Mouse (Mus musculus): ENCODE data around the gene Zc3h14.

Gene Zc3h14

GRCm38 (mm10) chr12:98746746-98747379 is at the start of gene Zc3h14:
TSS of gene Zc3h14 (plus strand) at chr12:98746964.
- DNase-seq: peak; percentile 96

- no peak for DNase-seq
Observed at GRCm38 (mm10) chr12:98697202-98697601, 49.6 kb upstream of the Zc3h14 start.

GRCm38 (mm10) chr12:98701564-98701963 is 45.2 kb upstream of the Zc3h14 start:
- DNase-seq: no peak

- DNase-seq: no peak
Observed at GRCm38 (mm10) chr12:98703554-98703953, 43.2 kb upstream of the Zc3h14 start.

- no peak for DNase-seq
Observed at GRCm38 (mm10) chr12:98703961-98704360, 42.8 kb upstream of the Zc3h14 start.

- no peak for DNase-seq
Observed at GRCm38 (mm10) chr12:98712819-98713218, 33.9 kb upstream of the Zc3h14 start.

GRCm38 (mm10) chr12:98713621-98714103 is 33.1 kb upstream of the Zc3h14 start:
- DNase-seq: no peak

- DNase-seq: peak; percentile 54 to 69
Observed at GRCm38 (mm10) chr12:98714757-98715156, 32.0 kb upstream of the Zc3h14 start.

GRCm38 (mm10) chr12:98716142-98716541 is 30.6 kb upstream of the Zc3h14 start:
- DNase-seq: peak in 1 of 2 experiments; percentile 51

GRCm38 (mm10) chr12:98720628-98721027 is 26.1 kb upstream of the Zc3h14 start:
- no peak for DNase-seq

- DNase-seq: no peak
Observed at GRCm38 (mm10) chr12:98721030-98721429, 25.7 kb upstream of the Zc3h14 start.

GRCm38 (mm10) chr12:98724224-98724623 is 22.5 kb upstream of the Zc3h14 start:
- DNase-seq: no peak

- DNase-seq: no peak
Observed at GRCm38 (mm10) chr12:98724976-98725375, 21.8 kb upstream of the Zc3h14 start.

GRCm38 (mm10) chr12:98726078-98726477 is 20.7 kb upstream of the Zc3h14 start:
- no peak for DNase-seq

- DNase-seq: peak in 1 of 2 experiments; percentile 22
Observed at GRCm38 (mm10) chr12:98727186-98727585, 19.6 kb upstream of the Zc3h14 start.

GRCm38 (mm10) chr12:98730682-98731081 is 16.1 kb upstream of the Zc3h14 start:
- DNase-seq: no peak

GRCm38 (mm10) chr12:98733165-98733564 is 13.6 kb upstream of the Zc3h14 start:
- no peak for DNase-seq

GRCm38 (mm10) chr12:98733776-98734175 is 13.0 kb upstream of the Zc3h14 start:
- no peak for DNase-seq

- DNase-seq: peak; percentile 84 to 92
Observed at GRCm38 (mm10) chr12:98734246-98734879, 12.4 kb upstream of the Zc3h14 start.

- no peak for DNase-seq
Observed at GRCm38 (mm10) chr12:98734880-98735801, 11.6 kb upstream of the Zc3h14 start.

GRCm38 (mm10) chr12:98736951-98737800 is 9.6 kb upstream of the Zc3h14 start, which contains the start of gene Ptpn21:
TSS of gene Ptpn21 (minus strand) at chr12:98737405.
- peak; percentile 77 to 86 for DNase-seq

- no peak for DNase-seq
Observed at GRCm38 (mm10) chr12:98737801-98738350, 8.9 kb upstream of the Zc3h14 start.

Data from kidney, postnatal 25 days (tissue).